Mouse (Mus musculus) stomach, embryonic 14.5 days (tissue): ENCODE results near the gene Il4ra. TPM values are rescaled to one million over a fixed set of nuclear protein-coding genes. Genes with fewer than 3 reads are reported as not detected.

ENCODE experiments used
- ATAC-seq: fragments of 200-750 bp; cut with Nextera tagmentation; 2 replicates; pipeline ENCODE4 v1.8.0; 2017; ENCODE audit warnings: low read depth, moderate TSS enrichment; ENCODE audit not compliant: insufficient number of reproducible peaks, insufficient read depth, low FRiP score
- H3K27ac ChIP-seq: fragments of 300-500 bp; sonication (generic); 2 replicates; pipeline ENCODE4 v1.5.1; 2014; ENCODE audit warnings: mild to moderate bottlenecking, low read length, moderate library complexity, mixed read lengths
- H3K27me3 ChIP-seq: fragments of 300-500 bp; sonication (generic); 2 replicates; pipeline ENCODE4 v1.6.1; 2014; ENCODE audit warnings: low read length, control low read depth, mixed read lengths; ENCODE audit not compliant: control insufficient read depth, insufficient read depth
- H3K36me3 ChIP-seq: fragments of 300-500 bp; sonication (generic); 2 replicates; pipeline ENCODE4 v1.6.1; 2014; ENCODE audit warnings: mild to moderate bottlenecking, control low read depth, low read length, moderate library complexity, mixed read lengths; ENCODE audit not compliant: control insufficient read depth, insufficient read depth
- H3K4me1 ChIP-seq: fragments of 300-500 bp; sonication (generic); 2 replicates; pipeline ENCODE4 v1.6.1; 2014; ENCODE audit warnings: low read length, control low read depth, mixed read lengths; ENCODE audit not compliant: control insufficient read depth, insufficient read depth
- H3K4me2 ChIP-seq: fragments of 300-500 bp; sonication (generic); replicated peaks from 2 replicates; pipeline ENCODE4 v1.6.1; 2014; ENCODE audit warnings: low read depth, low read length, control low read depth
- H3K4me3 ChIP-seq: fragments of 300-500 bp; sonication (generic); 2 replicates; pipeline ENCODE4 v1.5.1; 2014; ENCODE audit warnings: low read depth, low read length, control low read depth
- H3K9ac ChIP-seq: fragments of 300-500 bp; sonication (generic); replicated peaks from 2 replicates; pipeline ENCODE4 v1.6.1; 2014; ENCODE audit warnings: low read depth, mild to moderate bottlenecking, control low read depth, low read length, moderate library complexity, mixed read lengths
- H3K9me3 ChIP-seq: fragments of 300-500 bp; sonication (generic); 2 replicates; pipeline ENCODE4 v1.6.1; 2016; ENCODE audit warnings: low read depth, low read length, control low read depth; ENCODE audit not compliant: control insufficient read depth
- WGBS: fragments of 180-500 bp; shearing (Covaris S2); extraction: QIAGEN DNeasy Blood & Tissue Kit; methylation state at CpG from one replicate; pipeline ENCODE4 v1.1.7; 2014; 5-methylcytosine and 5-hydroxymethylcytosine counted together
- polyA plus RNA-seq: library from polyadenylated mRNA; unstranded; fragments of >200 nt; fragmentation: Nextera tagmentation; extraction: Ambion mirVana; gene quantifications from 2 replicates; pipeline ENCODE4 v1.2.1, GENCODE M21; 2014

Gene Il4ra
- polyA plus RNA-seq: 6.3 and 7.2 TPM in 2 replicates

GRCm38 (mm10) chr7:125551766-125552709, at the start of gene Il4ra:
TSS of gene Il4ra (plus strand) at chr7:125552120.
- H3K4me1 ChIP-seq: peaks cover 8% of the 10 kb centered on the region; the same call in 1 of the 2 replicates
- 2% methylated on average over 52 of the region's 52 CpGs for WGBS

DNA sequence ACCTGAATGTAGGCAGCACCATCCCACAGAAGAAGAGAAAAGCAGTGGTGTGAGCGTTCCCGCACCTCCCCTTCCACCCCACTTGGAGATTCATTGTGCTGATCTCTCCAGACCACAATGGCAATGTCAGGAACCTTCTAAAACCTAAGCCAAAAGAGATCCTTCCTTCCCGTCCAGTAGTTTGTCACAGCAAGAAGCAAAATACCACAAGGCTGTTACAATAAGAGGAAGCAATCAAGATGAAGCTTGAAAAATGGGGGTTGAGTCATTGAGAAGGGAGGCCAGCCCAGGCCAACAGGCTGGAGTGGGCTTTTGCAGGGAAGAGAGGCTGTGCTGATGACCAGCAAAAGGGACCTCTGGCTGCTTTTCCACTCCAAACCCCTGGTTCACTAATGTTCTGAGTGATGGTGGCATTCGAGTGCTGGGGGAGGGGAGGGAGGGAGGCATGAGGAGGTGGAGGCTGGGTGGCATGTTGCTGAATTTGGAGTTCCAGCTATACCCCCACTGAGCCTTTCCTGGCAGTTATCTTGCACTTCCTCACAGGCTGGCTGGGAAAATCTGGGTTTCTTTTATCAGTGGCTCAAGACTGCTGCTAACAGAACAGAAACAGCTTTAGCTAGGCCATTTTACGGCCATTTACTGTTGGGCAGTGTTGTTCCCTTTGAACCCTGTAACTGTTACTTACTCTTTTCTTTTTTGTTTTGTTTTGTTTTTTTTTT, 48.4 kb upstream of the Il4ra start:
- Histone ChIP-seq H3K27ac (no peak overlapping the region), H3K4me3 (no peak overlapping the region), H3K27me3 (no peaks in the 10 kb centered on the region), H3K4me2 (no peak overlapping the region), H3K9me3 (no peaks in the 10 kb centered on the region), H3K36me3 (no peaks in the 10 kb centered on the region), H3K4me1 (no peaks in the 10 kb centered on the region), H3K9ac (no peak overlapping the region)
- no peak for ATAC-seq
- 86% methylated on average over 5 of the region's 5 CpGs for WGBS

More at GRCm38 (mm10) chr7:125551766-125552709, at the start of gene Il4ra:
- Histone ChIP-seq H3K36me3 (no peaks in the 10 kb centered on the region), H3K9ac (peak within 1 kb of the TSS; percentile 55), H3K4me3 (peak within 1 kb of the TSS; percentile 65), H3K4me2 (peak within 1 kb of the TSS; percentile 94), H3K27me3 (no peaks in the 10 kb centered on the region), H3K9me3 (no peaks in the 10 kb centered on the region), H3K27ac (peak within 1 kb of the TSS; percentile 40; the same call in 1 of the 2 replicates)
- peak; percentile 92 for ATAC-seq

GRCm38 (mm10) chr7:125504618-125505017, 47.3 kb upstream of the Il4ra start:
- Histone ChIP-seq H3K9me3 (no peaks in the 10 kb centered on the region), H3K27ac (no peak overlapping the region), H3K4me1 (no peaks in the 10 kb centered on the region), H3K9ac (no peak overlapping the region), H3K4me3 (no peak overlapping the region), H3K27me3 (no peaks in the 10 kb centered on the region), H3K4me2 (no peak overlapping the region), H3K36me3 (no peaks in the 10 kb centered on the region)
- ATAC-seq: no peak
- 85% methylated on average over 5 of the region's 5 CpGs for whole genome bisulfite sequencing

DNA sequence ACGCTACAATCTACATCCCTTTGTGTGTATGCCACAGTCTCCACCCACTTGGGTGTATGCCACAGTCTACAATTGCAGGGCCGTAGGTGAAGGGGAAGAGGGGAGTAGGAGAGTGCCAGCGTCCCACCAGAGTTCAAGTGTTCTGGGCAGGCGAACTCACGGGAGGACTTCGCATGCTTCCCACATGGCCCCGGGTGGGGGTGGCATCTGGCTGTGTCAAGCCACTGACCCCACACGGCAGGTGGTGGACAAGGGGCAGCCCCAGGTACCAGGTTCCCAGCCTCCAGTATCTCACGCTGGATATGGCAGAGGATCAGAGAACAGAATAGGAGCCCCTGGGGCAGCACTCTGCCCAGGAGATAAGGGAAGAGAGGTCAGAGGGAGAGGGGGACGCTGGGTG, 46.4 kb upstream of the Il4ra start:
- 83% methylated on average over 10 of the region's 10 CpGs for WGBS
- Histone ChIP-seq H3K27me3 (no peaks in the 10 kb centered on the region), H3K27ac (no peak overlapping the region), H3K4me3 (no peak overlapping the region), H3K4me1 (no peaks in the 10 kb centered on the region), H3K9ac (no peak overlapping the region), H3K4me2 (no peak overlapping the region), H3K36me3 (no peaks in the 10 kb centered on the region), H3K9me3 (no peaks in the 10 kb centered on the region)
- no peak for ATAC-seq

DNA sequence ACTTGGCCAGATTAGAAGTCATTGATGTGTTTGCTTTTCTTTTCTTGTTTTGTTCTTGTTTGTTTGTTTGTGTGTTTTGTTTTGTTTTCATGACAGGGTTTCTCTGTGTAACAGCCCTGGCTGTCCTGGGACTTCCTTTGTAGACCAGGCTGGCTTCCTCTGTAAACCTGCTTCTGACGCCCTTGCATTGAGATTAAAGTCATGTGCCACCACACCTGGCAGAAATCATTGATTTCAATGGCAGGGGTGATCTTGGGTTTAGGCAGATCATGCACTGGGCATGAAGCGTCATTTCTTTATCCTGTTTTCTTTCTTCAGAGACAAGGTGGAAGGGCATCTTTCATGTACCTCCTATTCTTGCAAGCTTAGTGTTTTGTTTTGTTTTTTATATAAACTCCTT, 44.6 kb upstream of the Il4ra start:
- H3K9ac ChIP-seq: no peak overlapping the region
- WGBS: 84% methylated on average over 2 of the region's 2 CpGs
- no peaks in the 10 kb centered on the region for H3K9me3 ChIP-seq
- H3K36me3 ChIP-seq: no peaks in the 10 kb centered on the region
- ATAC-seq: no peak
- no peak overlapping the region for H3K4me2 ChIP-seq
- H3K27ac ChIP-seq: no peak overlapping the region
- H3K4me1 ChIP-seq: no peaks in the 10 kb centered on the region
- no peaks in the 10 kb centered on the region for H3K27me3 ChIP-seq
- no peak overlapping the region for H3K4me3 ChIP-seq

- no peaks in the 10 kb centered on the region for H3K9me3 ChIP-seq
- H3K4me1 ChIP-seq: no peaks in the 10 kb centered on the region
- no peaks in the 10 kb centered on the region for H3K36me3 ChIP-seq
- no peak for ATAC-seq
- no peaks in the 10 kb centered on the region for H3K27me3 ChIP-seq
- 74% methylated on average over 5 of the region's 5 CpGs for WGBS
- no peak overlapping the region for H3K4me3 ChIP-seq
- H3K9ac ChIP-seq: no peak overlapping the region
- H3K4me2 ChIP-seq: no peak overlapping the region
- H3K27ac ChIP-seq: no peak overlapping the region
Measured at GRCm38 (mm10) chr7:125511432-125511831, 40.5 kb upstream of the Il4ra start.

- no peak overlapping the region for H3K4me3 ChIP-seq
- H3K27ac ChIP-seq: no peak overlapping the region
- H3K27me3 ChIP-seq: no peaks in the 10 kb centered on the region
- WGBS: 65% methylated on average over 2 of the region's 2 CpGs
- no peaks in the 10 kb centered on the region for H3K9me3 ChIP-seq
- H3K9ac ChIP-seq: no peak overlapping the region
- H3K4me2 ChIP-seq: no peak overlapping the region
- no peaks in the 10 kb centered on the region for H3K36me3 ChIP-seq
- no peak for ATAC-seq
- H3K4me1 ChIP-seq: no peaks in the 10 kb centered on the region
Measured at GRCm38 (mm10) chr7:125511852-125512251, 40.1 kb upstream of the Il4ra start.

- 62% methylated on average over 5 of the region's 5 CpGs for WGBS
- Histone ChIP-seq H3K4me3 (no peak overlapping the region), H3K27ac (no peak overlapping the region), H3K27me3 (no peaks in the 10 kb centered on the region), H3K9me3 (no peaks in the 10 kb centered on the region), H3K9ac (no peak overlapping the region), H3K4me2 (no peak overlapping the region), H3K4me1 (no peaks in the 10 kb centered on the region), H3K36me3 (no peaks in the 10 kb centered on the region)
- no peak for ATAC-seq
Measured at GRCm38 (mm10) chr7:125515081-125515853, 36.7 kb upstream of the Il4ra start.
